Mouse (Mus musculus) embryonic facial prominence, embryonic 11.5 days (tissue): ENCODE data around the gene Fgfr2. TPM values are rescaled to one million over a fixed set of nuclear protein-coding genes. Genes with fewer than 3 reads are reported as not detected.

Source experiments
- ATAC-seq: fragments of 200-750 bp; cut with Nextera tagmentation; replicated peaks from 2 replicates; pipeline ENCODE4 v1.8.0; 2017; ENCODE audit warnings: low read depth; ENCODE audit not compliant: insufficient number of reproducible peaks, low FRiP score, low TSS enrichment
- DNase-seq: peaks from one replicate; pipeline ENCODE4 v3.0.0-alpha.2; 2015; ENCODE audit warnings: low spot score
- H3K27ac ChIP-seq: fragments of 300-500 bp; sonication (generic); replicated peaks from 2 replicates; pipeline ENCODE4 v1.5.1; 2014; ENCODE audit warnings: mild to moderate bottlenecking, low read depth, low read length, control low read depth
- H3K27me3 ChIP-seq: fragments of 300-500 bp; sonication (generic); 2 replicates; pipeline ENCODE4 v1.6.1; 2014; ENCODE audit warnings: mild to moderate bottlenecking, low read length, moderate library complexity, mixed read lengths; ENCODE audit not compliant: control insufficient read depth, insufficient read depth
- H3K36me3 ChIP-seq: fragments of 300-500 bp; sonication (generic); replicated peaks from 2 replicates; pipeline ENCODE4 v1.6.1; 2014; ENCODE audit warnings: low read depth, mild to moderate bottlenecking, low read length, moderate library complexity, mixed read lengths; ENCODE audit not compliant: control insufficient read depth, insufficient read depth
- H3K4me1 ChIP-seq: fragments of 300-500 bp; sonication (generic); 2 replicates; pipeline ENCODE4 v1.6.1; 2014; ENCODE audit warnings: low read length, mixed read lengths; ENCODE audit not compliant: control insufficient read depth, insufficient read depth
- H3K4me2 ChIP-seq: fragments of 300-500 bp; sonication (generic); 2 replicates; pipeline ENCODE4 v1.6.1; 2014; ENCODE audit warnings: low read depth, mild to moderate bottlenecking, control low read depth, low read length, moderate library complexity
- H3K4me3 ChIP-seq: fragments of 300-500 bp; sonication (generic); 2 replicates; pipeline ENCODE4 v1.5.1; 2014; ENCODE audit warnings: low read depth, low read length, control low read depth
- H3K9ac ChIP-seq: fragments of 300-500 bp; sonication (generic); replicated peaks from 2 replicates; pipeline ENCODE4 v1.6.1; 2014; ENCODE audit warnings: mild to moderate bottlenecking, control low read depth, low read length
- H3K9me3 ChIP-seq: fragments of 300-500 bp; sonication (generic); replicated peaks from 2 replicates; pipeline ENCODE4 v1.6.1; 2016; ENCODE audit warnings: mild to moderate bottlenecking, low read length, inconsistent platforms, mixed read lengths; ENCODE audit not compliant: control insufficient read depth
- WGBS: fragments of 180-500 bp; shearing (Covaris S2); extraction: QIAGEN DNeasy Blood & Tissue Kit; methylation state at CpG from one replicate; pipeline ENCODE4 v1.1.7; 2014; 5-methylcytosine and 5-hydroxymethylcytosine counted together
- polyA plus RNA-seq: library from polyadenylated mRNA; unstranded; fragments of >200 nt; fragmentation: Nextera tagmentation; extraction: Ambion mirVana; gene quantifications from 2 replicates; pipeline ENCODE4 v1.2.1, GENCODE M21; 2014

Gene Fgfr2
- polyA plus RNA-seq, 1 experiment from 2014 or later, result 75.6 TPM

GRCm38 (mm10) chr7:132764314-132764713 lies 358.8 kb downstream of the Fgfr2 start:
- Histone ChIP-seq H3K27me3 (no peaks in the 10 kb centered on the region), H3K9ac (no peak overlapping the region), H3K36me3 (no peaks in the 10 kb centered on the region; the same call in 1 of the 2 replicates), H3K27ac (no peak overlapping the region), H3K4me2 (no peak overlapping the region), H3K4me3 (no peak overlapping the region), H3K4me1 (peaks cover 3% of the 10 kb centered on the region), H3K9me3 (no peaks in the 10 kb centered on the region)
- ATAC-seq (no peak), DNase-seq (no peak)
- WGBS, result 90% methylated on average over 4 of the region's 4 CpGs

DNA sequence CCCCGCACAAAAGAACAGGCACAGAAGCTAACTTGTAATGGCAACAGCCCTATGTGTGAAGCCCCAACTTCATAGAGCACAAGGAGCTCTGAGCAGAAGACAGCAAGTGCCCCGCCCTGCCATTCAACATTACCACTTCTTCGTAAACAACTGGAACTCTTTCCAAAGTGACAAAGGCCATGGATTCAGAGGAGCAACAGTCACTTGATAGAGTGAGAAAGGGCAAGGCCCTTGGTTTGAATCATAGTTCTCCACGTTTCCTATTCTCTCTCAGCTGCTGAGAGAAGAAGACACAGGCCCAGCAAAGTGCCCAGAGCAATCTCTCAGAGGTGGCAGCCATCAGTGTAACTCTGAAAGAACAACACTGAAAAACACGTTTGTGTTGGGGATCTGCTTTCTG lies 359.2 kb downstream of the Fgfr2 start:
- H3K4me2 ChIP-seq, result no peak overlapping the region
- no peaks in the 10 kb centered on the region for H3K27me3 ChIP-seq
- no peak overlapping the region for H3K9ac ChIP-seq
- WGBS, result 92% methylated on average over 5 of the region's 5 CpGs
- ATAC-seq (no peak), DNase-seq (no peak)
- no peak overlapping the region for H3K4me3 ChIP-seq
- H3K4me1 ChIP-seq, result peaks cover 3% of the 10 kb centered on the region
- no peaks in the 10 kb centered on the region; the same call in 1 of the 2 replicates for H3K36me3 ChIP-seq
- H3K27ac ChIP-seq, result no peak overlapping the region
- no peaks in the 10 kb centered on the region for H3K9me3 ChIP-seq

DNA sequence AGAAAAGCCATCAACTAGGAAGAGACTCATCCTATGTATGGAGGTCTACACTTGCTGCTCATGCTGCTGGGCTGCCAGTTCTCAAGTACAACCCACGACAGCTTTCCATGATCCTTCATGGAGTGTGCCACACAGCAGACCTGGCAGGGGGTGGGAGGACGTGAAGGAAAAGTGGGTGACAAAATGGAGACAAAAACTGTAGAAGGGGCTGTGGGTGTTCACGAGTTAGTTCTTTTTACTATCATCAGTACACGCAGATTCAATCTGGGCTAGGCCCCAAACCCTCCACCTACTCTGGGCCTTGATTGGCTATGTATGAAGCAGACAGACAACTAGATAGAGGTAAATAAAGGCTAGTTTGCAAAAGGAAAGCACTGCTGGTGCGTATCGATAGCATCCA lies 359.8 kb downstream of the Fgfr2 start:
- Histone ChIP-seq H3K4me3 (no peak overlapping the region), H3K27ac (no peak overlapping the region), H3K4me1 (peaks cover 3% of the 10 kb centered on the region), H3K9ac (no peak overlapping the region), H3K9me3 (no peaks in the 10 kb centered on the region), H3K36me3 (no peaks in the 10 kb centered on the region; the same call in 1 of the 2 replicates), H3K27me3 (no peaks in the 10 kb centered on the region), H3K4me2 (no peak overlapping the region)
- WGBS, result 96% methylated on average over 6 of the region's 6 CpGs
- no peak for ATAC-seq
- no peak for DNase-seq

DNA sequence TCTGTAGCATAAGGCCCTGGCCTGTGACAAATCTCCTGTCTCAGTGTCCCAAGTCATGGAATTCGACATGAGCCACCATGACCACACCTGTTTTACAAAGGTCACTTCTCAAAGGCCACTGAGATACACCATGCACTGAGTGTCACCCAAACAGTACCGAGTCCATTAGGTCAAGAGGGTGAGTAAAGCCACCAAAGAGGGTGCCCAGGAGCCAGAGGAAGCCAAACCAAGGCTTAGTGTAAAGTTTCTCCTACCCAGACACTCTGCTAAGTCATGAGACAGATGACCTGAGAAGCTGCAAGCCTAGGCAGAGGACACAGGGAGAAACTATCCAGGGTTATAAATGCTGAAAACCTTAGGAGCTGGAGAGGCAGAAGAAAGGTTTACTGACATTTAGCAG lies 361.7 kb downstream of the Fgfr2 start:
- H3K4me2 ChIP-seq, result no peak overlapping the region
- no peaks in the 10 kb centered on the region for H3K9me3 ChIP-seq
- H3K4me1 ChIP-seq, result no peaks in the 10 kb centered on the region
- H3K27me3 ChIP-seq, result no peaks in the 10 kb centered on the region
- 86% methylated on average over 2 of the region's 2 CpGs for WGBS
- no peak overlapping the region for H3K27ac ChIP-seq
- ATAC-seq (no peak), DNase-seq (no peak)
- H3K4me3 ChIP-seq, result no peak overlapping the region
- no peak overlapping the region for H3K9ac ChIP-seq
- H3K36me3 ChIP-seq, result peaks cover 4% of the 10 kb centered on the region

DNA sequence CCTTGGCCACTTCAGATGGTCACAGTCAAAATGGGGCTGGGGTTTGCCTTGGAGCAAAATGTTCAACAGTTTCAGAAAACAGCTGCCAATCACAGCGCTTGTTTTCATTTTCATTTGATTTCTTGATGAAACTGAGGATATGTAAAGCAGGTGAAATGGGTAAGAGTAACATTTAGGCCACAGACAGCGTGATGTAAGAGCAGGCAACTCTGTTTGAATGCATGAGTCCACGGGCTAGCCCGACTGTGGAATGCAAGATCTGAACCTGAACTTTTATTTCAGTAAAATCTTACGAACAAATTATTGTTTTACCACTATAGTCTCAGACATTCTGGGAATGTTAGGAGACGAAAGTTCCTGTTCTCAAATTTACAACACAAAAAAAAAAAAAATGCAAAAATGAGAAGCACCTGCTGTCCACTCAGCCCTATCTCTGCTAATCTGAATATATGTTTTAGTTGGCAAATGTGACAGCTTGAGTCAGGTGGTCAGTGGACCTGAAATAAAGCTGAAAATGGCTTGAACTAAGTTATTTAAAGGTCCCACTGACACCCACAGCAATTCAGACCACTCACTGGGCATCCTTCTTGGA lies 362.5 kb downstream of the Fgfr2 start:
- ATAC-seq, result no peak
- DNase-seq, result no peak

GRCm38 (mm10) chr7:132759926-132760325 lies 363.2 kb downstream of the Fgfr2 start:
- Histone ChIP-seq H3K27ac (no peak overlapping the region), H3K4me2 (no peak overlapping the region), H3K9me3 (no peaks in the 10 kb centered on the region), H3K36me3 (peaks cover 4% of the 10 kb centered on the region), H3K4me3 (no peak overlapping the region), H3K27me3 (no peaks in the 10 kb centered on the region), H3K9ac (no peak overlapping the region), H3K4me1 (no peaks in the 10 kb centered on the region)
- ATAC-seq (no peak), DNase-seq (no peak)
- 95% methylated on average over 6 of the region's 6 CpGs for WGBS

More for the DNA sequence above, 362.5 kb downstream of the Fgfr2 start:
- no peaks in the 10 kb centered on the region for H3K27me3 ChIP-seq
- H3K9me3 ChIP-seq, result no peaks in the 10 kb centered on the region
- H3K4me3 ChIP-seq, result no peak overlapping the region
- peaks cover 4% of the 10 kb centered on the region for H3K36me3 ChIP-seq
- H3K27ac ChIP-seq, result no peak overlapping the region
- 92% methylated on average over 6 of the region's 6 CpGs for WGBS
- H3K4me2 ChIP-seq, result no peak overlapping the region
- no peak overlapping the region for H3K9ac ChIP-seq
- no peaks in the 10 kb centered on the region for H3K4me1 ChIP-seq

GRCm38 (mm10) chr7:132759405-132759891 lies 363.7 kb downstream of the Fgfr2 start:
- no peak for ATAC-seq
- peaks cover 4% of the 10 kb centered on the region for H3K36me3 ChIP-seq
- no peak overlapping the region for H3K9ac ChIP-seq
- WGBS, result 94% methylated on average over 22 of the region's 22 CpGs
- no peak overlapping the region for H3K4me2 ChIP-seq
- H3K9me3 ChIP-seq, result no peaks in the 10 kb centered on the region
- peaks cover 1% of the 10 kb centered on the region for H3K4me1 ChIP-seq
- no peak overlapping the region for H3K27ac ChIP-seq
- no peak overlapping the region for H3K4me3 ChIP-seq
- DNase-seq, result no peak
- no peaks in the 10 kb centered on the region for H3K27me3 ChIP-seq

- peaks cover 4% of the 10 kb centered on the region for H3K36me3 ChIP-seq
- no peak overlapping the region for H3K27ac ChIP-seq
- H3K27me3 ChIP-seq, result no peaks in the 10 kb centered on the region
- no peak overlapping the region for H3K9ac ChIP-seq
- no peak for ATAC-seq
- no peaks in the 10 kb centered on the region for H3K9me3 ChIP-seq
- H3K4me3 ChIP-seq, result no peak overlapping the region
- H3K4me2 ChIP-seq, result no peak overlapping the region
- DNase-seq, result no peak
- H3K4me1 ChIP-seq, result peaks cover 4% of the 10 kb centered on the region
- 79% methylated on average over 5 of the region's 5 CpGs for WGBS
Observed at GRCm38 (mm10) chr7:132758875-132759274, 364.3 kb downstream of the Fgfr2 start.
